Mouse (Mus musculus) testis, postnatal 14 days (tissue): Measurements from ENCODE around the gene Gm21954.

Experiments used
- DNase-seq: peaks from one replicate; pipeline ENCODE4 v3.0.0; 2021; ENCODE audit warnings: low spot score

The Gm21954 gene

DNA sequence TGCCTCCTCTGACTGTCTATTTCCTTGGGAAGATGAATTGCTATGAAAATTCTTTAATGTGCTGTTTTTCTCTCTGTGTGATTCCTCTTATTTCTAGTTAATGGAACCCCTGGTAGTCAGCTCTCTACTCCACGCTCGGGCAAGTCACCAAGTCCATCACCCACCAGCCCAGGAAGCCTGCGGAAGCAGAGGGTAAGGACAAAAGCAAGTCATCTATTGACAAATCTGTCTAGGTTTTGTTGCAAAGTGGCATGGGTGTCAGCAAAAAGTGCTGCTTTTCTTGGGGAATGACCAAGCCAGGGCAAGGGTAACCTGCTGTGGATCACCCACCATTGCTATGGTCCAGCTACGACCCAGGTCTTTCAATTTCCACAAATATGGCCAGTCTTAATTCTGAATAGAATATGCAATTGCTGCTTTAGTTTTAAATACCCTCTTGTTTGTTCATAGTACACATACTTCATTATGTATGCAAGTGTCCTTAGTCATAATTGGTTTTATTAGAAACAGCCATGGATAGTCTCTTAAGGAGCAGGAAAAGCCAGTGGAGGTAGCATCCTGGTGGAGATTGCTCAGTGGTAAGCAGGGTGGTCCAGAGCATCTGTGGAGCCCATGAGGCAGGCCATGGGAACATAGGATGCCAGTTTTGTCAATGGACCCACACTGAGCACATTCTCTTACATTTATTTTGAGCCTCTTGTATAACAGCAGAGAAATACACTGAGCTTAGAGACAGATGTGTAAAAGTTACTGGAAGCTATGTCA lies 8.9 kb downstream of the Gm21954 start:
- no peak for DNase-seq

DNA sequence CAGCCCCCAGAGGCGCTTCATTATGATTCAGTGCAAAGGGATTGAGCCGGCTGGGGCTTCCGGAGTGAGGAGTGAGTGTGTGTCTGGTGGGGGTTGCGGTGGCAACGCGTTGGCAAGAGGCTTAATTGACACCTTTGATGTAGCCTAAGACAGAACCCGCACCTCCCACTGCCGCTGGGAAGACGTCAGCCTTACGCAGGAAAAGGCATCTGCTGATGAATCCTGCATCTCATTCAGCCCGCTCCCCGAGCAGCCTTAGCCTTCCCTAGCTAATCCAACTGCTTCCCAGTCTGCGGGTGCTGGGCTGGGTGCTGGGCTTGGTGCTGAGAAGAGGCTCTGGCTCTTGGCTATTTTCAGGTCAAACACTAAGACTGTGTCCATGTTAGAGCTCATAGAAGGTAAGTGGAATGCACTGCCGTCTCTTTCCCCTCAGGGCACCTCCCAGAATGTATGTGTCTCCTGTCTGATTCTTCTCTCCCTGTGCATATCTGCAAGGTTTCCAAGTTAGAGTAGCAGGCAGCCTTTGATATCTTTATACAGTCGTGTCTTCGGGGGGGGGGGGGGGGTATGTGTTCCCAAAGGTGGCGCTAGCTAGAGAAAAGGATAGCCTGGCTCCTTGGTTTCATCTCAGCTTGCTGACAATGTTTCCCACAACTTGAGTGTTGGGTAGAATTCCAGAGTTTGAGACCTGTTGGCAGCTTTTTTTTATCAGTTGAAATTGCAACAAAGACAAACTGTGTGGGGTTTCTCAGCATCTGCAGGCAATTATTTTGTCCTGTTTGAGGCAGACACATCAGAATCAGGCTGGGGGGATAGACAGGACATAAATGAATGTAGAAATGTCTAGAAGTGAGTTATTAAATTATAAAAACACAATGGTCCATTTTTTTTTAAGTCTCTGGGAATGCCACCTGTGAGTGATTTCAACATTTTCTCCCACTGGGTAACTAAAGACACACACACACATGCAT lies 10.0 kb downstream of the Gm21954 start:
- DNase-seq = no peak

GRCm38 (mm10) chr3:55461092-55461491 lies 10.9 kb downstream of the Gm21954 start:
- DNase-seq = no peak

DNA sequence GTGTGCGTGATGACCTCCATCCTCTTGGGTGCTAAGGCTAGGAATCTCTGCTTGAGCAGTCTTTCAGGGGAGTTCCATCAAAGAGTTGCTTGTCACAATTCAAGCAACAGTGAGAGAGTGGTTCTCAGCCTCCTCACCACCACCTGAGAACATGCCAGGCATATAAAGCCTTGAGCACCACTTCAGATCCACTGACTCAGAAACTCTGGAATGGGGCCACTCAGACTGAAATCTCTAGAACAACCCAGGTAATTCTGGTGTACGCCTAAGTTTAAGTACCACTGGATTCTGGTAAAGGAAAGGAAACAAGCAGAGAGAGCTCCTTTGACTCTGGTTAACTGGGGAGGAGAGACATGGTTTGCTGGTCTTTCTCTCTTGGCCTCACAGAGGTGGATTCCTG lies 19.5 kb downstream of the Gm21954 start:
- DNase-seq = no peak

- DNase-seq = no peak
Measured at GRCm38 (mm10) chr3:55451877-55452276, 20.1 kb downstream of the Gm21954 start.

DNA sequence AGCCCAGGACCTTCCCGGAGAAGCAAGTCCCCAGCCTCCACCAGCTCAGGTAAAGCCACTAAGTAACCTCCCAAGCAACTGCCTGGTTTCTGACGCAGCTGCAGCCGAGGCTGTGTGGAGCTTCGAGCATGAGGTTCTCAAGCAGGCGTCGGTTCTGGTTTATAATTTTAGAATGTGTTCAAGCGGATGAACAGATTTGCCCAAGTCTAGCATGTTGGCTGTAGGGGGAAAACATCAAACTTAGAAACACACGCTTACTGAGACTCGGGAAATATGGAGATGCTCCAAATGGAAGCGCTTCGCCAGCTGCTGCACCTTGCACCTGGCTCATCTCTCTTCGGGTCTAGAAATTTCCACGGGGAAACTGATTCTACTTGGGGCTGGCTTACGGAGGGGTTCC lies 21.0 kb downstream of the Gm21954 start:
- no peak for DNase-seq

GRCm38 (mm10) chr3:55449148-55449547 lies 22.9 kb downstream of the Gm21954 start:
- DNase-seq = no peak

GRCm38 (mm10) chr3:55447486-55448460 lies 24.2 kb downstream of the Gm21954 start:
- no peak for DNase-seq

GRCm38 (mm10) chr3:55446681-55447080 lies 25.3 kb downstream of the Gm21954 start:
- no peak for DNase-seq

- no peak for DNase-seq
Measured at GRCm38 (mm10) chr3:55443725-55444124, 28.3 kb downstream of the Gm21954 start.

GRCm38 (mm10) chr3:55443271-55443670 lies 28.7 kb downstream of the Gm21954 start:
- DNase-seq = no peak

GRCm38 (mm10) chr3:55442012-55442645 lies 29.9 kb downstream of the Gm21954 start:
- DNase-seq = no peak

DNA sequence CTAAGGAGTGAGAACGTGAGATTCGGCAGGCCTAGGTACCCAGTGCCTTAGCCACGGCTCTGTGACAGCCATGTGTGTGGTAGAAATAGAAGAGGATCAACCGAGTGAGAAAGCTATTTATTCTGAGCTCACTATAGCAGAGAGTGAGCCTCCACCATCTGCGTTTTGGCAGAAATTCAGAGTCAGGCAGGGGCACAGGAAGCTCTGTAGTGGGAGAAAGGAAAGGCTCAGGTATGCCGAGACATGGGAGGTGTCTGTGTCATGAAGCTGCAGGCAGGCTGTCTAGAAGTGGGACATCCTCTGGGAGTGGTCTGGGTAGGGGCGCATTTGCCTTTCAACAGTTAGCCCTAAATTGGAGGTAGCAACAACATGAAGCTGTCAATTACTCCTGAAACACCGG lies 31.7 kb downstream of the Gm21954 start:
- DNase-seq = no peak

GRCm38 (mm10) chr3:55438824-55439446 lies 33.1 kb downstream of the Gm21954 start:
- no peak for DNase-seq

GRCm38 (mm10) chr3:55434276-55434675 lies 37.7 kb downstream of the Gm21954 start:
- no peak for DNase-seq

- DNase-seq = no peak
Measured at GRCm38 (mm10) chr3:55431223-55431622, 40.8 kb downstream of the Gm21954 start.

DNA sequence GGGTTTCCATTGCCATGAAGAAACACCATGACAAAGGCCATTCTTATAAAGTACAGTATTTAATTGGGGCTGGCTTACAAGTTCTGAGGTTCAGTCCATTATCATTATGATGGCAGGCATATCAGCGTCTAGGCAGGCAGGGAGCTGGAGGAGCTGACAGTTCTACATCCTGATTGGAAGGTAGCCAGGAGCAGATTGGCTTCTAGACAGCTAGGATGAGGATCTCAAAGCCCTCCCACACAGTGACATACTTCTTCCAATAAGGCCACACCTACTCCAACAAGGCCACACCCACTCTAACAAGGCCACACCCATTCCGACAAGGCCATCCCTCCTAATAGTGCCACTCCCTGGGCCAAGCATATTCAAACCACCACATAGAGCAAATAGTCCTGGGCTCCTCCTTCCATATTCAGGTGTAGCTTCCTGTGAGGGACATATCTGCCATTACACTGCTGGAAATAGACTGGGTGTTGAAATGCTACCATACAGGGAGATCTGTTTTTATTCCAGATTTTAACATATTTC lies 41.9 kb downstream of the Gm21954 start:
- no peak for DNase-seq

GRCm38 (mm10) chr3:55423640-55424397 lies 48.2 kb downstream of the Gm21954 start:
- DNase-seq = no peak

- DNase-seq = no peak
Measured at GRCm38 (mm10) chr3:55420436-55421083, 51.5 kb downstream of the Gm21954 start.
